Mouse (Mus musculus) CH12.LX (cell line): Measurements from ENCODE around the gene Vmn2r77. TPM values are rescaled to one million over a fixed set of nuclear protein-coding genes. Genes with fewer than 3 reads are reported as not detected.

Experiments used
- DNase-seq: peaks from one replicate; pipeline ENCODE4 v3.0.0-alpha.2; 2013; ENCODE audit errors: extremely low read depth
- H3K27ac ChIP-seq: 2 replicates; pipeline ENCODE4 v1.5.1; 2012; ENCODE audit warnings: low read depth, mild to moderate bottlenecking, control low read depth, moderate library complexity; ENCODE audit not compliant: insufficient read depth
- H3K27me3 ChIP-seq: replicated peaks from 2 replicates; pipeline ENCODE3; 2012; ENCODE audit warnings: inconsistent platforms
- H3K36me3 ChIP-seq, 2 experiments: replicated peaks in 1 of 2; 2 replicates each; pipeline versions ENCODE3 to v1.6.1; 2012; ENCODE audit warnings: inconsistent platforms in 1 of 2, low read length in 1 of 2, mild to moderate bottlenecking in 1 of 2, mixed read lengths in 1 of 2, moderate library complexity in 1 of 2; ENCODE audit not compliant: control insufficient read depth in 1 of 2, insufficient read depth in 1 of 2
- H3K4me1 ChIP-seq, 2 experiments: 2 replicates each; pipeline ENCODE4 v1.6.1; 2012; ENCODE audit warnings: inconsistent platforms in 1 of 2, moderate library complexity in 1 of 2; ENCODE audit not compliant: insufficient read depth in 2 of 2, control insufficient read depth in 1 of 2
- H3K4me2 ChIP-seq: 2 replicates; pipeline ENCODE4 v1.6.1; 2012; ENCODE audit warnings: low read depth, mild to moderate bottlenecking, control low read depth; ENCODE audit not compliant: poor library complexity, insufficient read depth, severe bottlenecking
- H3K4me3 ChIP-seq, 3 experiments: fragments of 150-350 bp in 1 of 3; sonication (generic) in 1 of 3; replicated peaks in 1 of 3; 2 replicates each; pipeline versions ENCODE3 to v1.5.1; 2011 to 2012; ENCODE audit warnings: low read depth in 2 of 3, low read length in 2 of 3, mild to moderate bottlenecking in 2 of 3, moderate library complexity in 2 of 3, control low read depth in 1 of 3, improper control_type of control experiment in 1 of 3, inconsistent platforms in 1 of 3, mixed read lengths in 1 of 3; ENCODE audit not compliant: poor library complexity in 1 of 3
- H3K79me2 ChIP-seq: replicated peaks from 2 replicates; pipeline ENCODE4 v1.6.1; 2012; ENCODE audit warnings: mild to moderate bottlenecking, moderate library complexity; ENCODE audit not compliant: control insufficient read depth, poor library complexity, insufficient read depth, severe bottlenecking; ENCODE audit errors: extremely low read depth
- H3K9ac ChIP-seq: 2 replicates; pipeline ENCODE4 v1.6.1; 2012; ENCODE audit warnings: low read depth, mild to moderate bottlenecking, control low read depth, moderate library complexity; ENCODE audit not compliant: insufficient read depth
- H3K9me3 ChIP-seq: replicated peaks from 2 replicates; pipeline ENCODE3; 2012; ENCODE audit warnings: low read length, inconsistent platforms, mixed read lengths
- CHD1 ChIP-seq: IDR thresholded peaks from 2 replicates; pipeline ENCODE4 v1.6.1; 2012; ENCODE audit warnings: low read depth, low read length, improper control_type of control experiment, inconsistent platforms
- E2F4 ChIP-seq: IDR thresholded peaks from 2 replicates; pipeline ENCODE4 v1.6.1; 2011; ENCODE audit warnings: low read depth, low read length, improper control_type of control experiment; ENCODE audit not compliant: insufficient replicate concordance
- EP300 ChIP-seq: IDR thresholded peaks from 2 replicates; pipeline ENCODE4 v1.6.1; 2011; ENCODE audit warnings: low read length, improper control_type of control experiment
- HCFC1 ChIP-seq: IDR thresholded peaks from 2 replicates; pipeline ENCODE4 v1.6.1; 2012; ENCODE audit warnings: low read depth, mild to moderate bottlenecking, inconsistent platforms, low read length, improper control_type of control experiment
- IRF4 ChIP-seq: IDR thresholded peaks from 2 replicates; pipeline ENCODE4 v1.6.1; 2014; ENCODE audit warnings: low read depth, mild to moderate bottlenecking, inconsistent platforms, low read length, improper control_type of control experiment
- MAX ChIP-seq: IDR thresholded peaks from 2 replicates; pipeline ENCODE4 v1.6.1; 2011; ENCODE audit warnings: low read length, improper control_type of control experiment
- RCOR1 ChIP-seq: conservative IDR thresholded peaks from 2 replicates; pipeline ENCODE4 v1.6.1; 2012; ENCODE audit warnings: low read depth, mild to moderate bottlenecking, inconsistent platforms, low read length, improper control_type of control experiment
- SIN3A ChIP-seq: IDR thresholded peaks from 2 replicates; pipeline ENCODE4 v1.6.1; 2012; ENCODE audit warnings: low read length, improper control_type of control experiment, inconsistent platforms
- TCF12 ChIP-seq: IDR thresholded peaks from 2 replicates; pipeline ENCODE4 v1.6.1; 2014; ENCODE audit warnings: low read depth, mild to moderate bottlenecking, inconsistent platforms, low read length, improper control_type of control experiment
- ZNF384 ChIP-seq: IDR thresholded peaks from 2 replicates; pipeline ENCODE4 v1.6.1; 2012; ENCODE audit warnings: low read depth, low read length, improper control_type of control experiment, inconsistent platforms
- dilution Hi-C: fragments of 300-500 bp; cut with MboI; formaldehyde crosslinking; loops from 2 replicates; pipeline ENCODE4 v1.14.3; 2020; ENCODE audit warnings: low sequenced_read_pairs; ENCODE audit not compliant: extremely low pct_unique_long_range_greater_than_20kb, extremely low pct_ligation_motif_present
- in situ Hi-C: fragments of 300-500 bp; cut with MboI; formaldehyde crosslinking; loops from 3 replicates; pipeline ENCODE4 v1.14.3; 2019; ENCODE audit warnings: low sequenced_read_pairs, low pct_ligation_motif_present, low pct_unique_long_range_greater_than_20kb, mixed read lengths
- polyA plus RNA-seq: library from polyadenylated mRNA; unstranded; fragments of >175 nt; gene quantifications from 2 replicates; pipeline ENCODE4 v1.2.1, GENCODE M21; 2012; ENCODE audit warnings: low read depth; ENCODE audit not compliant: insufficient read length
- total RNA-seq, 2 experiments: library from RNA; depleted of rRNA; stranded (reverse); fragments of 300-350 nt in 1 of 2; fragments of >200 nt in 1 of 2; gene quantifications; 2 replicates each; pipeline ENCODE4 v1.2.3; 2012 to 2014

Gene Vmn2r77
- total and polyA plus RNA-seq, 3 experiments: not detected

- H3K4me1 ChIP-seq: no peaks in the 10 kb centered on the region
- no peak overlapping the region for H3K4me3 ChIP-seq
- H3K27me3 ChIP-seq: no peaks in the 10 kb centered on the region
- in situ Hi-C loops: no loop called here
- no peak for DNase-seq
- H3K9me3 ChIP-seq: peaks cover 20% of the 10 kb centered on the region
- no peaks in the 10 kb centered on the region for H3K79me2 ChIP-seq
- TF ChIP-seq E2F4: no peak
- TF ChIP-seq RCOR1: no peak
- no peak for TF ChIP-seq TCF12
- no peak for TF ChIP-seq HCFC1
- no peak for TF ChIP-seq MAX
- TF ChIP-seq CHD1: no peak
- no peak for TF ChIP-seq IRF4
- TF ChIP-seq ZNF384: no peak
- TF ChIP-seq SIN3A: no peak
- no peak for TF ChIP-seq EP300
- no peaks in the 10 kb centered on the region for H3K36me3 ChIP-seq
- no peak overlapping the region for H3K4me2 ChIP-seq
- no peak overlapping the region for H3K9ac ChIP-seq
- H3K27ac ChIP-seq: no peak overlapping the region
- dilution Hi-C loops: no loop called here
Observed at GRCm38 (mm10) chr7:86816466-86816865, 21.6 kb downstream of the Vmn2r77 start.

Other genes with a start within 250 kb of the Vmn2r77 start
- not detected in 2 replicates for gene Olfr295, start 211.2 kb upstream of the Vmn2r77 start, total RNA-seq (2012; rRNA removed)
- gene Olfr295, start 211.2 kb upstream of the Vmn2r77 start, total RNA-seq (2014; rRNA removed): not detected in 2 replicates
- gene Olfr295, start 211.2 kb upstream of the Vmn2r77 start, polyA plus RNA-seq: 0.04 TPM in 1 of 2 replicates, not detected in the other
- not detected in 2 replicates for gene Olfr294, start 178.4 kb upstream of the Vmn2r77 start, total RNA-seq (2012; rRNA removed)
- not detected in 2 replicates for gene Olfr294, start 178.4 kb upstream of the Vmn2r77 start, total RNA-seq (2014; rRNA removed)
- gene Olfr294, start 178.4 kb upstream of the Vmn2r77 start, polyA plus RNA-seq: not detected in 2 replicates
- gene Olfr293, start 146.0 kb upstream of the Vmn2r77 start, total RNA-seq (2012; rRNA removed): not detected in 2 replicates
- not detected in 2 replicates for gene Olfr293, start 146.0 kb upstream of the Vmn2r77 start, total RNA-seq (2014; rRNA removed)
- not detected in 2 replicates for gene Olfr293, start 146.0 kb upstream of the Vmn2r77 start, polyA plus RNA-seq
- gene Olfr292, start 106.7 kb upstream of the Vmn2r77 start, total RNA-seq (2012; rRNA removed): not detected in 2 replicates
- gene Olfr292, start 106.7 kb upstream of the Vmn2r77 start, total RNA-seq (2014; rRNA removed): not detected in 2 replicates
- not detected in 2 replicates for gene Olfr292, start 106.7 kb upstream of the Vmn2r77 start, polyA plus RNA-seq
- gene Folh1, start 19.1 kb upstream of the Vmn2r77 start, total RNA-seq (2012; rRNA removed): not detected in 2 replicates
- not detected in 2 replicates for gene Folh1, start 19.1 kb upstream of the Vmn2r77 start, total RNA-seq (2014; rRNA removed)
- not detected in 2 replicates for gene Folh1, start 19.1 kb upstream of the Vmn2r77 start, polyA plus RNA-seq
- gene Vmn2r78, start 120.1 kb downstream of the Vmn2r77 start, total RNA-seq (2012; rRNA removed): not detected in 2 replicates
- not detected in 2 replicates for gene Vmn2r78, start 120.1 kb downstream of the Vmn2r77 start, total RNA-seq (2014; rRNA removed)
- not detected in 2 replicates for gene Vmn2r78, start 120.1 kb downstream of the Vmn2r77 start, polyA plus RNA-seq
- gene Vmn2r79, start 201.1 kb downstream of the Vmn2r77 start, total RNA-seq (2012; rRNA removed): not detected in 2 replicates
- gene Vmn2r79, start 201.1 kb downstream of the Vmn2r77 start, total RNA-seq (2014; rRNA removed): not detected in 2 replicates
- gene Vmn2r79, start 201.1 kb downstream of the Vmn2r77 start, polyA plus RNA-seq: not detected in 2 replicates